Mouse (Mus musculus) layer of hippocampus, adult 18-20 months (tissue): ENCODE measurements at regions not wholly inside any gene's neighbourhood (a gene's known extent, or its start where the extent isn't known, plus 50 kb on each side); places are given as distances from the start of the nearest gene placed in this dataset.

Experiments used
- DNase-seq, 2 experiments: peaks; one replicate each; pipeline ENCODE4 v3.0.0; 2022; ENCODE audit warnings: low spot score in 2 of 2

DNA sequence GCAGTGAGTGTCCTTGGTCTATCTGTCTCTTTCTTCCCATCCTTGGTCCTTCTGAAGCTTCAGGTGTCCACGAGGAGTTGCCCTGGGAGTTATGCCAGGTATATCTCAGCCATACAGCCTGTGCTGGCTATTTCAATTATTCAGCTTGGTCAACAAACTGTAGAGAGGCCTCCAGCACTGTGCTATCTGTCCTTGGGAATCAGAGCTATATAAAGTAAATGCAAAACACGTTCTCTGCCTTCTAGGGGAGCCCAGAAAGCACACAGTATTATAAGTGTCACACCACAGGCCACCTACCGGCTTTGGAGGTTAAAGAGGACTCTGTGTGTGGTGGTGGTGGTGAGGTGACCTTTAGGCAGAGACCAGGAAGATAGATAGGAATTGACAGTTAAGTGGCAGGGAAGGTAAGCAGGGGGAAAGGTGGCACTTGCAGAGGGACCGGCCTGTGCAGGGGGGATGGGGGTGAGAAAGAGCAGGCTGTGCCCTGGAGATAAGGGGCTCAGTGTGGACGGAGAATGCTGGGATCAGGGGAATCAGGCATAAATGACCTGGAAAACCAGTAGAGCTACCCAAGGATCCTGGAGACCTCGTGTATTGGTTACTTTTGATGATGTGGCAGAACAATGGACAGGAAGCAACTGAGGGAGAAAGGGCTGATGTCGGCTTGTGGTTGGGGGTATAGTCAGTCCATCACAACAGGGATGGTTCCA lies 425.9 kb downstream of the Fut8 start:
- DNase-seq, result no peak

DNA sequence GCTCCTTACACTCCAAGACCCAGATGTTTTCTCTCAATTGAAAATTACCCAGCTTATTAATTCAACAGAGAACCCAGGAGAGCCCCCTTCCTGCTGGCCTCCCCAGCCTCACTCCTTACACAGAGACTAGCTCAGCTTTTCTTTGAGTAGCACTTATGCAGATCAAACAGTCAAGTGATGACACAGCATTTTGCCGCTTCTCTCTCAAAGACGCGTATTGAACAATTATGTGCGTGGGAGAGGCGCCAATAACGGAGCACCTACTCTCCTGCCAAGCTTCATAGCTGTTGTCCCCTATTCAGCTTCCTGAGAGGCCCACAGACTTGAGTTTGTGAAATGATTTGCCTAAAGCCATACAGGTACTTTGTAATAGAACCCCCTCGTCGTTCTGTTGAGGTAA lies 428.5 kb downstream of the Fut8 start:
- peak; percentile 22 to 57 for DNase-seq

DNA sequence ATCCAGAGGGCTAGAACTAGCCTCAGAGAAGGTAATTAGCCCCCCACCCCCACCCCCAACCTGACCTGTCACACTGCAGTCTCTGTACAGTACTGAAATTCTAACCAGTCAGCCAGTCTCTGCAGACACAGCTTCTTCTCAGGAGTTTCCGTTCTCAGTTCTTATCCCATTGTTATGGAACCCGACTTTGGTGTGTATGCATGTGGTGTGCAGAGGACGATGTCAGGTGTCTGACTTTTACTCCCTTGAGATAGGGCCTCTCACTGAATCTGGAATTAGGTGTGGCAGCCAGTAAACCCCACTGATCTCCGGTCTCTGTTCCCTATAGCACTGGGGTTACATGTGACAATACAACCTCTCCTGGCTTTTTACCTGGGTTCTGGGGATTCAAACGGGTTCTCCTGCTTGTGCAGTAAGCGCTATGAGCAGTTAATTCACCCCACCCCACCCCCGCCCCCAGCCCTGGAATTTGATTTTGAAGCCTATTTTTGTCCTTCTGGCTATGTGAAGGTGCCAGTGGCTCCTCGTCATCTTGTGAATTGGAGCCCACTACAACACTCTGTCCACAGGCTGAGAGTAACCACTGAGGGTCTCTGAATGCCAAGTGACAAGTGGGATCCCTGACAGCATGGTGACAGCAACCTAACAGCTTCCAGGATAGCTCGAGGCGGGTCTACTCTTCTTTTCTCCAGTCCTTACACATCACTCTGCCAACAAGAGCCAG lies 429.4 kb downstream of the Fut8 start:
- DNase-seq, result no peak

DNA sequence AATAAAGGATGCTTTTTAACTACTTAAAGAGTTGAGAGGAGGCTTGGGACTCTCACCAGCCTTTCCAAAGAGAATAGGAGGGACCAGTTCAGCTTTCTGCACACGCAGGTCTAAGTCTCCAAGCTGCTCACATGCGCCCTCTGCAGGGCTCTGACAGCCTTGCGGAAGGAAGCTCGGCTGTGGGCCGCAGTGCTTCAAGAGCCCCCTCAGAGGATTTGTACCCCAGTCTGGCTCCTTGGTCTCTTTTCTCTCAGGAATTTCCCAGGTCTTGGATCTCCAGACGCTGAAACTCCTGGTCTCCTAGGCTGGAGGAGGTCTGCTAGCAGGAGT lies 429.9 kb downstream of the Fut8 start:
- peak; percentile 39 to 79 for DNase-seq

DNA sequence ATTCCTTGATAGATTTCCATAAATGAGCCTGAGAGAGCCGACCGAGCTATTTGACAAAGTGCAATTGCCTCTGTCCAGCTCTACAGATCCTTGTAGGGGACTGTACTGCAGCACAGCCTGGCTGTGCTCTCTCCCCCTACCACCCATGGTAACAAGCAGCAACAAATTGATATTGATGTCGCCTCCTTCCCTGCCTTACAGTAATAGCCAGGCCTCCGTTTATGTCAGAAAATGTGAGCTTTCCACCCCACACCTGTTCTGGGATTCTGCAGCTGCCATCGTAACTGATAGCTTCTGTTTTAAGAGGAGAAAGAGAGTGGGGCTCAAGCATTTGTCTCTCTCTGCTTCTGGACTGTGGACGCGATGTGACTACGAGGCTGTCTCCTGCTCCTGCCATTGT lies 432.6 kb downstream of the Fut8 start:
- DNase-seq, result no peak

DNA sequence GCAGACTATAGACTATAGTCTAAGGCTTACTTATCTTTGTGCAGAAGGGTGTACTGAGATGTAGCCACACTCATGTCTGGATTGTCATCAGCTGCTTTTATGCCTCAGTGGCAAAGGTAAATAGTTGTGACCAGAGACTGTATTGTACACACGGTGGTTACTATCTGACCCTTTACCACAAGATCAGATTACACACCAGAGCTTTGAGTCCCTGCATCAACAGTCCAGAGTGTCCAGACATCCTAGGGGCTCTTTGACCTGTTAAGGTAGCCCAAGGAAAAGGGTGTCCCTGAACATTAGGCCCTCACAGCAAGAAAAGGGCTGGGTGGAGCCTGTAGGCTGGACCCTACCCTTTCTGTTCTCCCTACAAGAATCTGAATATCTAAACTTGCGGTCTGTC lies 436.4 kb downstream of the Fut8 start:
- DNase-seq, result no peak

DNA sequence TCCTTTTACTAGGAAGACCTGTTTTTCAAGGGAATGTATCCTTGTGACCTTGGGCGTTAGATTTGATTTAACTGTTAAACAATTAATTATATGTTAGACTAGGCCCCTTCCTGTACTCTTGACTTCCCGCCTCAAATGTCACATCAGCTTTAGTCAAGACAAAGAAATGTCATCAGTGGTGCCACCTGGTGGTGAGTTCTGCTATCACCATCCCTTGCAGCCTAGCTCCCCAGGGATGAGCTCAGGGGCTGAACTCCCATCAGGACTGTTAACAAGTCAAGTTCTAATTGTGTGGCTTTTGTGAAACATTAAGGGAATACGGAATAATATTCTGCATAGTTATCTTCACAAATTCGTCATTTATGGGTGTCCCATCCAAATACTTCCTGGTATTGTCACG lies 436.8 kb downstream of the Fut8 start:
- peak in 1 of 2 experiments; percentile 42 for DNase-seq

DNA sequence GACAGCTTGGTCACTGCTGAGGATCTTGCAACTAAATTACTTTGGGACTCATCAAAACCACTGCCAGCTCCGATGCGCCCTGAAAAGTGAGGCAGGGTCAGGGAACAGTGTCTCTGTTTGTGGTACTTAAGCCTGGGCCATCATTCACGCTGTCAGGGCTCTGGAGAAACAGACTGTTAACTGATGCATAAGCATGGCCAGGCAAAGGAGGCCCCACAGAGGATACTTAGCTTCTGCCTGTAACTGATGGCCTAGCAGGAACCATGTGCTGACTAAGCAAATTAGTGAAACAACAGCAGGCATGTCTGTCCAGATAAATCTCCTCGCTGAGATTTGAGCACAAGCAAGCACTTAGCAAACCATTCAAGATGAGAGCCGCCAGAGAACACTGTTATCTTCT lies 440.1 kb downstream of the Fut8 start:
- no peak for DNase-seq

DNA sequence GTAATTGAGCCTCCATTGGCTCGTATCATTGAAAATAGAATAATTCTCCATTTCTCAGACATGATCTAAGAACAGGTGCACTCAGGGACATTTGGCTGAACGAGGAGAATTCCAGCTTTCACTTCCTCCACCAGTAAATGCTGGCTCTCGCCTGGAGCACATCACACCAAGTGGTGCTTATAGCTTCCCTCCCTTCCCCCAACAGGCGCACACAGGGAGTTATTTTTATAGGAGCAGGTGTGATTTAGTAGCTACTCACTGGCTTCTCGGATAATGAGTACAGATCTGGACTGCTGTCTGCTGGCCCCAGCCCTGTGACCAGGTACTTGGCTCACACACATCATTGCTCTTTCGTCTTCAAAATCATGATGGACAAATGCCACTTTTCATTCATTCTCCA lies 456.2 kb downstream of the Fut8 start:
- no peak for DNase-seq

DNA sequence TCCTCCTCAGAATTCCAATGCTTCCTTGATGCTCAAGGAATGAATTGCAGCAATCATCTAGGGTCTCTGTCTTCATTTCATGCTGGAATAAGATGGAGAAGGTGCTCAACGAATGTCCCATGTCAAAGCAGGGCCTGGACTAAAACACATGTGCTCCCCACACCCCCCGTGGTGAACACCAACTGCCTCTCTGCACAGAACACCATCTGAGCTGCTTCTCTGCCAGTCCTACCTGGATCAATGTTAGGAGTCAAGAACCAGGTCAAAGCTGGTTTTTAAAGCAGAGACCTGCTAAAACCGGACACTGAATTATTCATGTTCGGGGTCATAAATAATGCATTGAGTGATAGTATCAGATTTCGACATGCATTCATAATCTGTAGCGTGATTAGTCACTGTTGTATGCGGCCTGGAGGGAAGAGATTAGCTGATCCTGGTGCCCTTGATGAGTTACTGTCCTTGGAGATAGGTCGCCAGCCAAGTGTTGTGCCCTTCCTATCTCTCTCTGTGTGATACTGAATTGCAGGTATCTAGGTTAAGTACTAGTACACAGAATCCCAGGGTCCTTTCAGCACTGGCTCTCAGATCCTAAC lies 458.2 kb downstream of the Fut8 start:
- DNase-seq, result no peak

DNA sequence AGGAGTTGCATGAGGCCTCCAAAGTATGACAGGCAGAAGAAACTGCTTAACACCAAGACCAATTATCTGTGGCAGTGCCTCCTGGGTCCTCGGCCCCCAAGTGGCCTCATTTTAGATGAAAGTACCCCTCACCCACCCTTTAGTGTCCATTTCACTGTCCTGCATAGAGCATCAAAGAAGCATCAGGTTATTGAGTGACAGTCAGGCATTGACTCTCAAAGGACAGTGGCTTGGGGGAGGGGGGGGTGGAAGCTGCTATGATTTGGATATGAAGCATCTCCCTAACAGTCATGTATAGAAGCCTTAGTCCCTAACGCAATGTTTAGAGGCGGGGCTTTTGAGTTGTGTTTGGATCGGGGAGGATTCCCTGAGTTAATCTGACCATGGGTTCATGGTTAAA lies 458.7 kb downstream of the Fut8 start:
- no peak for DNase-seq

DNA sequence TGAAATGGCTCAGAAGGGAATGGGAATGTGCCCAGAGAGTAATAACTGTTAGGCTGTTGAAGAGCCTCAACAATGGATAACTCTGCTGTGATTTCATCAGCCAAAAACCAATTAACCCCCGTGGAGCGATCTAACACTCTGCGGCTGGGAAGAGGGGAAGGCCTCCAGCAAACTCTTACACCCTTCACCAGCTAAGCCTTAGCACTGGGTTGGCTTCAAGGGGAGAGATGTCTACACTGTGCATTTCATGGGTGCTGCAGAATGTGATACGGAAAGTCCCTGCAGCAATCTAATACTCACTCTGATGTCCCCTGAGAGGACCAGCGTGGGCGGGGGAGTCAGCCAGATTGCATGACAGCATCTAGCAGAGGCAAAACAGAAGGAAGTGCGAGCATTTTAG lies 460.2 kb downstream of the Fut8 start:
- DNase-seq, result no peak

DNA sequence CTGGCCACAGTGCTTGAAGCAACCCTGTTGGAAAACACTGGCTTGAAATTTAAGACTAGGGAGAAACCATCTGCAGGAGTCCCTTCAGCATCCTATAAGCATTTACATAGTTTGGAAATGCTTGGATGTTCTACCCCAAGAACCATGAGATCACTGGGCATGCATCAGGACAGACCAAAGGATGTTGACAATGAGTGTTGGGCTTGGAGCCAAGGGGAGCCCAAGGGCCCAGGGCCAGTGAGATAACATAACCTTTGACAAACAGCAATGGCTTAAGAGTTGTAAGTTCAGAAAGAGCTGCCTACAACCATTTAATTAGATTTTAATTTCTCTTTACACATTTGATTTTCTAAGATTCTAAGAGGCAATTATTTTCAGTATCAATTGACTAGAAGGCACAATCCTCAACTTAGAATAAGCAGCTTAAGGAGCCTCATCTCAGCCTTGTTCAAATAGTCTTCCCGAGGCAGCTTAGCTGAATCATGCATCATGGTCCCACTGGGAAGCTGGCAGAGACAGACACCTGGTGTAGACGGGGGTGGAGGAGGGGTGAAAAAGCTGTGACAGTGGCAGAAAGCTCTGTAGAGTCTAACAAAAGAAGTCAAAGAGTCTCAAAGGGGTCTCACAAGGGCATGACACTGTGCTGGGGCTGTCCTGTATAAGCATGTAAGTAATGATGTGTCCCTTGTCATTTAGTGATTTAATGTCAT lies 462.1 kb downstream of the Fut8 start:
- no peak for DNase-seq

DNA sequence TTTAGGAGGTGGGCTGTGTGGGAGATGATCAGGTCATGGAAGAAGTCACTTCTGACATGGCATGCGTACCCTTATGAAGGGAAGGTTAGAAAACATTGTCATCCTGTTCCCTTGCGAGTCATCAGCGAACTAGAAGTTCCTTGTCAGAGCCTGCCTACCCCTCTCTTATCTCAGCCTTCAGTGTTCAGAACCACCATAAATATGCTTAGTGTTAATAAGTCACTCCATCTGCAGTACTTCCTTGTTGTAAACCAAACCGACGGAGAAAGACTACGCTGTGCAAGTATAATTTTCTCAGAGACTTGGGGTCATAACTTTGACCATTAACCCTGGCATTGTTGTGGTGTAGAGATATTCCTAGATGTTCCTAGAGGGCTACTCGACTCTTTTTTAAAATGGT lies 477.6 kb downstream of the Fut8 start:
- DNase-seq, result no peak

DNA sequence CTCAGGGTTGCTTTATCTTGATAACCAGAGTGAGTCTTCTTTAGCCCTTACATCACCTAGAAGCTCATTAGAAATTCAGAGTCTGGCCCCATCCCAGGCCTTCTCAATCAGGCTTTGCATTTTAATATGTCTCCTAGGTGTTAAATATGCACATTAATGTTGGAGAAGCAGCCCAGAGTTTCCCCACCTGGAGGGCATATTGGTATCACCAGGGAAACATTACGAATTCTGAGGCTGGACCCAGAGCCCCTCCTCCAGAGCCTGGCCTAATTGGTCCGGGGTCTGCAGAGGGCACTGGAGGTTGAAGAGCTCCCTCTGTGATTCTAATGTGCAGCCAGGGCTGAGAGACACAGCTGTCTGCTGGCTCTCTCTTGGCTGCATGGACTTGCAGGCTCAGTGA lies 478.1 kb downstream of the Fut8 start:
- no peak for DNase-seq

DNA sequence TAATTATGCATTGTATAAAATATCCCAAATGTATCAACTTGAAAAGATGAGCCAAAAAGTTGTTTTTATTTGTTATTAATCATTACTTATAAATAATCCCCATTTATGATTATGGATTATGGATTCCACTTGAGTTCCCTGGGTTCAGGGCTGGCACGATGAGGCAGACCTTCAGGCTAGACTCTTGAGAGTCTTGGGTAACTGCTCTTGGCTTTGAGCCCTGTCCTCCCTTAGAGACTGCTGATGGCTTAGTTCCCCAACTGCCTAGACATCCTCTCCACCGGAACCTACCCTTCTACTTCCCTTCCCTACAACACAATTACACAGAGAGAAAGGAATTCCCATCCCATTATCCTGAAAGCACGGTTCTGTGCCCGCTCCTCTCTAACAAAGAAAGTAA lies 466.3 kb upstream of the Gm6657 start:
- no peak for DNase-seq

DNA sequence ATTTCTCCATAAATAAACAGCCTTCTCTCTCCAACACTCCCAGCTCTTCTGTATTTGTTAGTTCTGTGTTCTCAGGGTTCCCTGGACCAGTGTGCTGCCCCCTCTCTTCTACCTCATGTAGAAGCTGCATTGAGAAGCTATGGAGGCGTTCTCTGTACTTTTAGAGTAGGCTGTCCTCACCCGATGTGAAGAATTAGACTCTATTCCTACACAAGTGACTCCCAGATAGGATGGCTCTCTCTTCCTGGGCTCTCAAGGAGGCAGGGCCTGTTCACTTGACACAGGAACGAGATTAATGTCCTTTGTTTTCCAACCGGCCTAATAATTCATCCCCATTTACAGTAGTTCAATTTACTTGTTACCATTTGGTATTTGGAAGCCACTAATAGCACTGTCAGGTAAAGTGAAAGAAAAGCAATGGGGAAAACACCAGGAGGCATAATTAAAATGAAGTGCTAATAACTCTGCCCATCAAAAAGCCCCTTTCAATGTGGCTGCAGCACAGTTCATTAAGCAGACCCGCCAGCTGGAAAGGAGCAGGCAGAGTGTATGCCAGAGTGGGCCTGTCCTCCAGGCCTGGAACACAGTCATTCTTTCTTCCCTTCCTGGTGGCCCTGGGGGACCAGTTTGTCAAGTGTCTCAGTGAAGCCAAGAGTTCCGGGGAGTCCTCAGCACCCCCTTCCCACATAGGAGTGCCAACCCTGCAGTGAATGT lies 454.8 kb upstream of the Gm6657 start:
- DNase-seq, result peak; percentile 2 to 24

DNA sequence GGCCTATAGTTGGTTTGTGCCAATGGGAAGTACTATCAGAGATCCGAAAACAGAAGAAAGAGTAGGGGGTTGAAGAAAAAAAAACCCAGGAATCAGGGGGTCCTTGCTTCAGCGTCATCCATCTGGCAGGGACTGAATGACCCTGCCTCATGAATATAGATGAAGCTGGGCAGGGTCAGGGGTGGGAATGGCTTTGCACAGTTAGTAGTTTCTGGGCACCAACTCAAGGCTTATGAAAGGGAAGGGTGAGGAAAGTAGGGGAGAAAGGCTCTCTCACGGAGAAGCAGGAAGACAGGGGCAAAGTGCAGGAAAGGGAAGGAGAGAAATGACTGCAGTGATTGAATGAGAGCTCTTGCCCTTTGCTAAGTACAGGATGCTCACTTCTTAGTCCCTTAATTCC lies 451.3 kb upstream of the Gm6657 start:
- no peak for DNase-seq

DNA sequence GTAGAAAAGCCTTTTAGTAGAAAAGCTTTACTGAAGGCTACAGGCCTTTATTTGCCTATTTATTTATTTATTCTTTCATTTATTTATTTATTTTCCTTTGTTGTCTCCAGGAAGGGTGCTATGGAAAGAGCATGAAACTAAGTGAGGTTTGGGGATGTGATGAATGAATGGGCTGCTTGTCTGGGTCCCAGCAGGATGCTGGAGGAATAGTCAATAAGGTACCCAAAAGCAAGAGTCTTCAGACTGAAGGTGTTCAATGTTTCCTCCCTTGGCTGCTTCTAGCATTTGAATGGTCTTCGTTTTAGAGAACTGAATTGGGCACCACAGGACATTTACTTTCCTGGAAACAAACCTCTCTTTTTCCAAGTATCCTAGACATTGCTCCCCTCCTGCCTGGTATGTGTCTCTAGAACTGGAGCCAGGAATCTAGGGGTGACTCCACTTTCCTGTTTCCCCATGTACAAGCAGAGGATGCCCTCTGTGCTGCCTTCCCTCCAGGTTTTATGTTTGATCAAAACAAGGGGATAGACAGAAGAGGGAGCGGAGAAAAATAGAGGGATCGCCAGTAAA lies 444.5 kb upstream of the Gm6657 start:
- no peak for DNase-seq

DNA sequence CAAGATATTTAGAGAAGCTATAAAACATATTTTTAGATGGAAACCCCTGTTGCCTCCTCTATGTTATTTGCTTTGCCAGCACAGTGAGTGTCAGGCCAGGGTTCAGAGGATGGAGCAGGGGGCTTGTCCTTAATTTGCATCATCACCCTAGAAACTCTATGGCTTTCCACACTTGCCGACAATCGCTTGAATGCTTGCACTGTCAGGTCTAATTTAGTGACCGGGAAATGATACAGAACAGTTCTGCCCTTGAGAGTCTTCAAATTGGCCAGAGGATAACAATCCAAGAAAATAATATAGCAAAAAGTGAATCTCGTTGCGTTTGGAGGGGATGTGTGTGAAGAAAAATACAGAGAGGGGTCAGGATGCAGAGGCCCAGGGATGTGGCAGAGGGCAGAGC lies 441.9 kb upstream of the Gm6657 start:
- DNase-seq, result no peak

DNA sequence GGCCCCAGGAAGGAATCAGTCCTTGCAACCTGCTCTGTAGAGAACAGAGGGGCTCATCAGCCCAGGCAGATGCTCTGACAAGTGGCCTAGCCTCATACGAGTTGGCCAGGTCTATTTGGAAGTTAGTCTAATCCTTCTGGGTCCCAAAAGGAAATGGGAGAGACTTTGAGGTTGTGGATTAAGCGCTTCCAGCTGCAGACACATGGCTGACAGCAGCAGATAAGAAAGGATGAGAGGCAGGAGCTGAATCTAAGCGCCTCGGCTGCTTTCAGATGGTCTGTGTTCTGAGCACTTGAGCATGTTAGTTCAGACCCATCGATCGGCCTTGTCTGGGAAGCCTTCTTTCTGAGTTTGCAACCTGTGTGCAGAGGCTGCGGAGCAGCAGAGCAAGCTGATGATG lies 438.0 kb upstream of the Gm6657 start:
- no peak for DNase-seq
